8 mouse cellular contexts compared by ENCODE assay signal in the genomic region with DNA sequence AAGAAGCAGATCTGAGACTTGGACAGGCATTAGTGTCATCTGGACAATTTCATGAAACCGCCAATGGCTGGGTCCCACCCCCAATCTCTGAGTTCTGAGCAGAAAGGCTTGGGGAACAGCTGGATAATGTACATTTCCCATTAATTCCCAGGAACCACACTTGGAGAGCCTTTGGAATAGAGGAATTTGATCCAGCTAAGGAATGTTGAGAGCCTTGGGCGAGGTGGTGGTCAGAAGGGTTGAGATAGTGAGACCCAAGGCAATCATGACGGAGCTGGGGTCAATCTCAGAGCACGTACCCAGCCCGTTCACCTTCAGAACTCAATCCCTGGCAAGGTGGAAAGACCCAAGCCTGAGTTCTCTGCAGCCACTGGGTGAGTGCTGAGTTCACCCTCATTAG. TPM values are rescaled to one million over a fixed set of nuclear protein-coding genes. Genes with fewer than 3 reads are reported as not detected.
DNase-seq lines count a peak whose midpoint lies in the region; ATAC-seq lines count a peak whose summit lies in the region.

No protein-coding gene starts in this region.

- no peaks in the 10 kb centered on the region for H3K9me3 ChIP-seq in heart, embryonic 16.5 days (replicated peaks; ENCODE audit: control insufficient read depth, low read length)
- H3K9me3 ChIP-seq in hindbrain, embryonic 14.5 days (ENCODE audit: control insufficient read depth, low read length) = no peaks in the 10 kb centered on the region
- H3K9me3 ChIP-seq in midbrain, embryonic 12.5 days = no peaks in the 10 kb centered on the region

- no peak overlapping the region for H3K4me3 ChIP-seq in heart, embryonic 16.5 days (ENCODE audit: low read length)
- no peak overlapping the region for H3K4me3 ChIP-seq in hindbrain, embryonic 14.5 days (replicated peaks; ENCODE audit: low read length)
- H3K4me3 ChIP-seq in midbrain, embryonic 12.5 days = peak overlapping the region; percentile 91; the same call in 1 of the 2 replicates

- H3K36me3 ChIP-seq in heart, embryonic 16.5 days (ENCODE audit: control insufficient read depth, insufficient read depth) = peaks cover 2% of the 10 kb centered on the region
- peaks cover 14% of the 10 kb centered on the region for H3K36me3 ChIP-seq in hindbrain, embryonic 14.5 days (replicated peaks; ENCODE audit: control insufficient read depth, insufficient read depth)
- H3K36me3 ChIP-seq in midbrain, embryonic 12.5 days = peaks cover 3% of the 10 kb centered on the region

- H3K27ac ChIP-seq in heart, embryonic 16.5 days (ENCODE audit: low read length) = no peak overlapping the region; the same call in 1 of the 2 replicates
- no peak overlapping the region for H3K27ac ChIP-seq in hindbrain, embryonic 14.5 days
- H3K27ac ChIP-seq in midbrain, embryonic 12.5 days (replicated peaks) = no peak overlapping the region

- no peaks in the 10 kb centered on the region for H3K27me3 ChIP-seq in heart, embryonic 16.5 days (ENCODE audit: control insufficient read depth, insufficient read depth, low read length)
- no peaks in the 10 kb centered on the region for H3K27me3 ChIP-seq in hindbrain, embryonic 14.5 days (ENCODE audit: control insufficient read depth, insufficient read depth, low read length)
- 0 out of 2 replicates have a peak, but pooled peaks cover 3% of the 10 kb centered on the region for H3K27me3 ChIP-seq in midbrain, embryonic 12.5 days

- WGBS in heart, embryonic 16.5 days = 35% methylated on average over 5 of the region's 5 CpGs
- 94% methylated on average over 5 of the region's 5 CpGs for WGBS in hindbrain, embryonic 14.5 days
- WGBS in midbrain, embryonic 12.5 days = 91% methylated on average over 5 of the region's 5 CpGs

- H3K9ac ChIP-seq in heart, embryonic 16.5 days (ENCODE audit: low read length) = peak overlapping the region; percentile 28; the same call in 1 of the 2 replicates
- peak overlapping the region; percentile 97 for H3K9ac ChIP-seq in hindbrain, embryonic 14.5 days
- 0 out of 2 replicates have a peak overlapping the region, but pooled peaks have one; percentile 96 for H3K9ac ChIP-seq in midbrain, embryonic 12.5 days (replicated peaks)

- ATAC-seq in heart, embryonic 16.5 days (replicated peaks; ENCODE audit: extremely low read depth, insufficient read depth, low FRiP score) = no peak
- ATAC-seq in hindbrain, embryonic 14.5 days (ENCODE audit: low FRiP score) = no peak
- no peak for ATAC-seq in midbrain, embryonic 12.5 days (ENCODE audit: low FRiP score, low read depth)

- H3K4me1 ChIP-seq in heart, embryonic 16.5 days (ENCODE audit: control insufficient read depth, insufficient read depth, low read length) = peaks cover 12% of the 10 kb centered on the region
- peaks cover 13% of the 10 kb centered on the region for H3K4me1 ChIP-seq in hindbrain, embryonic 14.5 days (replicated peaks; ENCODE audit: control insufficient read depth, insufficient read depth, low read length)
- H3K4me1 ChIP-seq in midbrain, embryonic 12.5 days = peaks cover 11% of the 10 kb centered on the region

- peak overlapping the region; percentile 89 for H3K4me2 ChIP-seq in heart, embryonic 16.5 days (ENCODE audit: low read depth, low read length)
- H3K4me2 ChIP-seq in hindbrain, embryonic 14.5 days (replicated peaks) = no peak overlapping the region
- H3K4me2 ChIP-seq in midbrain, embryonic 12.5 days (replicated peaks) = peak overlapping the region; percentile 77

- intact Hi-C loops in heart, postnatal 10 days (cut with DNase I) = loop anchor here (2.0 kb wide), 1 partner anchor 16 kb away; the partner anchor contains the start of gene Dnmt3b
- intact Hi-C loops in left cerebral cortex, postnatal 14 days (cut with DNase I) = no loop called here
- intact Hi-C loops in left cerebral cortex, postnatal 10 days (cut with DNase I) = no loop called here

- no peak for DNase-seq in heart, postnatal 10 days
- peak; percentile 54 for DNase-seq in ZHBTc4 (ENCODE audit: low read depth, low spot score)
- no peak for DNase-seq in hindbrain, embryonic 14.5 days (ENCODE audit: low spot score)
- no peak for DNase-seq in cerebellum, postnatal 4 days (ENCODE audit: low spot score in 2 of 2)
- no peak for DNase-seq in left cerebral cortex, postnatal 14 days (ENCODE audit: low spot score in 2 of 2)
- DNase-seq in left cerebral cortex, postnatal 10 days (ENCODE audit: extremely low spot score in 1 of 2, low spot score in 2 of 2) = no peak

RNA-seq across cellular contexts. Expression of gene Commd7, which starts 0.7 kb away (rescaled TPM):
- polyA plus RNA-seq in heart, embryonic 16.5 days (2015; fragmentation: Nextera tagmentation; extraction: Ambion mirVana) = 57.3 and 58.5 TPM in 2 replicates
- total RNA-seq in heart, postnatal 10 days (2021) = 10 to 100 TPM; 20.1 to 24.2 TPM
- polyA plus RNA-seq in hindbrain, embryonic 14.5 days (2014; fragmentation: Nextera tagmentation; extraction: Ambion mirVana) = 78.6 and 79.8 TPM in 2 replicates
- polyA plus RNA-seq in midbrain, embryonic 12.5 days (2016; fragmentation: Nextera tagmentation; extraction: Ambion mirVana) = 63.1 and 66.1 TPM in 2 replicates
- 10 to 100 TPM; 27.4 to 31.8 TPM for total RNA-seq in left cerebral cortex, postnatal 14 days (2021)
- total RNA-seq in left cerebral cortex, postnatal 10 days (2021) = 10 to 100 TPM; 32.9 to 36.5 TPM

RNA-seq across cellular contexts. Expression of gene Dnmt3b, which starts 16.0 kb away (rescaled TPM):
- polyA plus RNA-seq in heart, embryonic 16.5 days (2015; fragmentation: Nextera tagmentation; extraction: Ambion mirVana) = 7.5 and 8.1 TPM in 2 replicates
- total RNA-seq in heart, postnatal 10 days (2021) = 1 to 10 TPM; 2.4 to 2.6 TPM
- 4.2 and 4.3 TPM in 2 replicates for polyA plus RNA-seq in hindbrain, embryonic 14.5 days (2014; fragmentation: Nextera tagmentation; extraction: Ambion mirVana)
- 10.3 and 12.5 TPM in 2 replicates for polyA plus RNA-seq in midbrain, embryonic 12.5 days (2016; fragmentation: Nextera tagmentation; extraction: Ambion mirVana)
- total RNA-seq in left cerebral cortex, postnatal 14 days (2021) = 1 to 10 TPM in 1 of 2 experiments, under 1 TPM in 1; 0.99 to 1.1 TPM
- 1 to 10 TPM; 1.5 to 1.7 TPM for total RNA-seq in left cerebral cortex, postnatal 10 days (2021)

Comparison
In these comparisons a context has a peak if more than half of its experiments do, and no peak if none do; other contexts are left out.
1. H3K9ac ChIP-seq: peak in every context shown above with its lines; median percentile 97 in hindbrain, embryonic 14.5 days; 96 in midbrain, embryonic 12.5 days; 28 in heart, embryonic 16.5 days.